Mouse (Mus musculus) left cerebral cortex, postnatal 14 days (tissue): Measurements from ENCODE around the gene Pla2g2e. TPM values are rescaled to one million over a fixed set of nuclear protein-coding genes. Genes with fewer than 3 reads are reported as not detected.
"Not testable (repeated sequence)": the region's sequence is repeated elsewhere in the genome, so short reads cannot be mapped to it uniquely, and the experiment has no call there.

ENCODE experiments used
- DNase-seq, 2 experiments: peaks; one replicate each; pipeline ENCODE4 v3.0.0; 2021 to 2022; ENCODE audit warnings: low spot score in 2 of 2, mixed read lengths in 1 of 2
- intact Hi-C: fragments of 180-260 bp; cut with DNase I; formaldehyde crosslinking; loops from one replicate; pipeline ENCODE4 v1.15.1; 2025
- total RNA-seq, 2 experiments: library from RNA; stranded (reverse); gene quantifications; 2 replicates each; pipeline ENCODE4 v1.2.3; 2021

Gene Pla2g2e
- total RNA-seq, 2 experiments from 2014 or later: not detected

DNA sequence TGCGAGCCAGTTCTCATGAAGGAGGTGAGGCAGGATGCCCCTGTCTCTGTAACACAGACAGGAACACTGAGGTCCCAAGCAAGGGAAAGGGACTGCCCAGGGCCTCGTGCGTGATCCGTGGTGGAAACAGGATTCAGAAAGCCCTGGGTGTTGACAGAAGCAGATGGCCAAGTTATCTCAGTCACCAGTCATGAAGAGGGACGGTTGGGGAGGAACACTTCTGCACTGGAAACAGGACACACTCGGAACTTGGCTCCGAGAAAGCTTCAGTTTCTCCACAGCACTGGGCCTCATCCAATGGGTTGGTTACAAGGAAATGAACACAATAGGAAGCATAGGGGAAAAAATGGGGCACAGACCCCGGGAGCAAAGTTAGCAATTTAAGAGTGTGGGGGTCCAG lies 1.0 kb downstream of the Pla2g2e start:
- no peak for DNase-seq
- intact Hi-C loops: no loop called here

DNA sequence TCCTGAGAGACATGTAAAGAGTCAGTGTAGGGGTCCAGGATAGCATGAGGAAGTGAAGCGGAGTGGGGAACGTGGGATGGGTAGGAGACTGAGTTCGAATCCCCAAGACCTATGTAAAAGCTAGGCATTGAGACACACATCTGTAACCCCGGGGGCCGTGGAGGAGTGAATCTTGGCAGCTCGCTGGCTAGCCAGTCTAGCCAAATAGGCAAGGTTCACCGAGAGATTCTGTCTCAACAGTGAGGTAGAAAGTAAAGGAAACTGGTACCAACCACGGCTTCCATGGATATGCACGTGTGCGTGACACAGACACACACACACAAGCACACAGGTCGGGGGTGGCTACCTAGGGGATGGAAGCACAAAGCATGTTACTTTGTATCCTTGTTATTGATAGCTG lies 2.1 kb downstream of the Pla2g2e start:
- no peak for DNase-seq
- intact Hi-C loops: no loop called here

DNA sequence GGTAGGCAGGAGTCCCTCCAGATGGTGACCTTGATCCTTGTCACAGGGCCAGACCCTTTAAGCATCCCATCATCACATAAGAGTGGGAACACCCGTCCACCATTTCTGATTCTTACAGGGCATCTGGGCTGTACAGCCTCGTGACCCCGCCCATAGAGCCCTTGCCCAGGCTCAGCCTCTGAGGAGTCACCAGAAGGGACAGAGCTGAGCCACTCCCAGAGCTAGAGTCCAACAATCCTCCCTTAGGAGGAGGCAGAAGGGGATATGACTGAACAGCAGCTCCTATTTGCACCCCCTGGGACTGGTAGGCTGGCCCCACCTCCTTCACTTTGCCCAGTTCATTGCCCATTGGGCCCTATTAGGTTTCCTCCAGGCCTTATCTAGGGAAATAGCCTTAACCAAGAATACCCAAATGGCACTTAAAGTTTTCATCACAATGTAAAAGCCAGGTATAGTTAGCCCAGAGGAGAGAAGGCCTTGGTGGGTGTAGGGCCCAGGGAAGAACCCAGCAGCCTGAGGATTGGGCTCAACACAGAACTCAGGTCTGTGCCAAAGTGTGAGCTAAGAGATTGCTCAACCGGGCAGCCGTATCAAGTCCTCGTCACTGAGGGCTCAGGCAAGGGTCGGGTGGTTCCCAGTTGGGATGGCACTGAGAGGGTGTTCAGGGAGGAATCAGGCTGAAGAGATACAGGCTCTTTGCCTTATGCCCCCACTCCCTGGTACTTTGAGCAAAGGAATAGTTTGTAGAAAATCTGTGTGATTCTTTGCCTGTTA lies 3.3 kb downstream of the Pla2g2e start:
- no peak for DNase-seq
- intact Hi-C loops: no loop called here

DNA sequence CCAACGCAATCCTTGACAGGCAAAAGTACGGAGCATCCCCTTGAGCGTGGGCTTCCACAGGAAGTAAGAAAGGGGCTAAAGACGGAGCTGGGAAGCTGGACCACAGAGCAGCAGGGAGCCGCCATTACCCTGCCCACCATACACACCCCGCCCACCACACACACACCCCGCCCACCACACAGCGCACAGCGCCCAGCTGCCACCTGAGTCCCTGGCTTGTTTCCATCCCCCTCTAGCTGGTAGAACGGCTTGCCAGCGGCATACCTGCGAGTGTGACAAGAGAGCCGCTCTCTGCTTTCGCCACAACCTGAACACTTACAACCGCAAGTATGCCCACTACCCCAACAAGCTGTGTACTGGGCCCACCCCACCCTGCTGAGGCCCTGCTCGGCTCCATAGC lies 4.4 kb downstream of the Pla2g2e start:
- intact Hi-C loops: no loop called here
- peak in 1 of 2 experiments; percentile 49 for DNase-seq

GRCm38 (mm10) chr4:138884261-138884660 lies 6.5 kb downstream of the Pla2g2e start:
- intact Hi-C loops: loop anchor here (1.0 kb wide), 1 partner anchor 18 kb away; no protein-coding TSS in a partner anchor
- DNase-seq: peak; percentile 93 to 94

- intact Hi-C loops: no loop called here
- DNase-seq: no peak
Observed at GRCm38 (mm10) chr4:138889165-138889564, 11.4 kb downstream of the Pla2g2e start.

GRCm38 (mm10) chr4:138889635-138890034 lies 11.9 kb downstream of the Pla2g2e start:
- intact Hi-C loops: no loop called here
- no peak for DNase-seq

DNA sequence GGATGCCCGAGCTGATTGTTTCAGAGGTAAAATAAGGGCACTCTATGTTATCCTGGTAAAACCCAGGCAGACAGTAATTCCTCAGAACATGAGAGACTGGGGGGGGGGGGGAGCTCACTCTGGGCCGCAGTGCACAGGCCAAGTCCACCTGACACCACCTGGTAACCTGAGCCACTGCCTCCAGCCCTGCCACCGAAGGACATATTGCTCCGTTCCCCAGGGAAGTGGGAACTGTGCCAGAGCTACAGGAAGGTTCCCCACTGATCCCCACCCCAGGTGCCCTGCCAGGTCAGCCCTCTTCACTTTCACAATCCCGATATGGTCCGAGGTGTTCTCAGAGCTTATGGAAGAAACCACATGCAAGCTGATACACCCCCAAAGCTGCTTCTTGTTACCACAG lies 14.9 kb downstream of the Pla2g2e start:
- intact Hi-C loops: no loop called here

DNA sequence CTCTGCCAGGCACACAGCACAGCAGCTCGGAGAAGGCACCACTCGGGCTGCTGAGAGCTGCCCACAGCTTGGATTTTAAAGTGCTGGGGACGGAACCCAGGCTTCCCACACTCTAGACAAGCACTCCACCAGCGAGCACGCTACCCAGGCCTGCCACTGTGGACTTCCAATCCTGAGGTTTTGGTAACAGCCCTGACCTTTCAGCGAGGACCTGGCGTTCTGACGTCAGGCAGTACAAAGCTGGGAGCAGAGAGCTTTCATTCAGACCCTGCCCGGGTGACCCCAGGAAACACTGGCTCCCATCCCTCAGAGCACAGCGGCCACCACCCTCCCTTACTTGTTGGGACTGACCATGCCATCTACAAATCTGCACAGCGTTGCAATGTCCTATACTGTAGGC lies 16.0 kb downstream of the Pla2g2e start:
- intact Hi-C loops, DNase-seq: not testable (repeated sequence)

More for the DNA sequence above, 14.9 kb downstream of the Pla2g2e start:
- no peak for DNase-seq

DNA sequence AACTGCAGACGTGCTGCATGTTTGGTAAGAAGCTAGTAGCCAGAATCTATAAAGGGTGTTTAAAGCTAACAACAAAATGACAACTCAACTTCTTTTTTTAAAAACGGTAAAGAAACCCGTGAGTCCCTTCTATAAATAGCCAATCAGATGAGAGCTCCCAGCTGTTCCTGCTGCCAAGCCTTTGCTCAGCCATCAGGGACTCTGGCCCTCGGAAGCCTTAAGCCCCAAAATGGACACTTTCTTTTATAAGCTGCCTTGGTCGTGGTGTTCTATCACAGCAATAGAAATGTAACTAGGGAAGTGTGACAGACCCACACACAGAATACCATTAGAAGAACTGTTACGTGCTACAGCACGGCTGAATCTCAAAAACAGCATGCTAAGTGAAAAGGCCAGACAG lies 21.6 kb downstream of the Pla2g2e start:
- DNase-seq: peak in 1 of 2 experiments; percentile 58
- intact Hi-C loops: no loop called here

- DNase-seq: no peak
- intact Hi-C loops: no loop called here
Observed at GRCm38 (mm10) chr4:138905624-138906337, 28.0 kb downstream of the Pla2g2e start.

DNA sequence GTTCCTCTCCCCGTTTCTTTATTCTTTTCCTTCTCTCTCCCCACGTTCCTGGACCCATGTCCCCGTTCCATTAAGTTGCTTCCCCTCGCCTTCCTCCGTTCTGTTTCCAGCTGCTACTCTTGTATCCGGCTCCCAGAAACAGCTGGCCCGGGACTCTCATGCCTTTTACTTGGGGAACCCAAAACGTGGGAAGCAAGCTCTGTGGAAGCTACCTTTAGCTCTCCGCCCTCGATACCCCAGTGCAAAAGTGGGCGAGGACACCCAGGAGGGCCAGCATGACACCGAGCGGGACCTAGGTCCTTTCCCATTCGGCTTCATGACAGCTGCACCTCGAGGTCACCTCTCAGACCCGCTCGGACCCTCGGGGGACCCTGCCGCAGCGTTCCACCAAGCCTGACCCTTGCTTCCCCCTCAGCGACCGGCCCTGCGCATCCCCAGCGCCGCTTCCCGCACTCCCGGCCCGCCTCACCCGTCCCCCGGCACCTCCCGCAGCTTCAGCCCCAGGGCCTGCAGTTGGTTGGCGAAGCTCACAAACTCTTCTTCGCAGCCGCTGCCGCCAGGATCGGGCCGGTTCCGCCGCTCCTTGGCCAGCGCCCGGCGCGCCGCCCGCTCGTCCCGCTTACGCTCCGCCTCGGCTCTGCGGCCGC lies 35.5 kb downstream of the Pla2g2e start:
- intact Hi-C loops: no loop called here
- DNase-seq: no peak

- DNase-seq: peak; percentile 95 to 97
- intact Hi-C loops: no loop called here
Observed at GRCm38 (mm10) chr4:138913797-138914196, 36.1 kb downstream of the Pla2g2e start, which contains the start of gene Otud3. Gene Otud3, minus strand, starts transcription at chr4:138913945.

DNA sequence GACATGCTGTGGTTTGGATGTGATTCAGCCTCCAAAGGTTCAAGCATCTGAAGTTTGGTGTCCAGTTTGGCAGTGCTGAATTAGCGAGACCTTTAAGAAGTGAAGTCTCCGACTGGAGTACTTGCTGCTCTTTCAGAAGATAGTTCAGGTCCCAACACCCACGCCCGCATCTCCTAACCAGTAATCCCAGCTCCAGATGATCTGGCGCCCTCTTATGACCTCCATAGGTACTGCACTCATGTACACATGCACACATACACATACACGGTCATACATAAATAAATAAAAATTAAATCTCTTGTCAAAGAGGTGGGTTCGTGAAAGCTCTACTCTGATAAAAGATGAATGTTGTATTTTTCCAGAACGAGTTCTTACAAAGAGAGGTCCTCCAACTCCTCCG lies 39.5 kb downstream of the Pla2g2e start:
- intact Hi-C loops: no loop called here
- no peak for DNase-seq

DNA sequence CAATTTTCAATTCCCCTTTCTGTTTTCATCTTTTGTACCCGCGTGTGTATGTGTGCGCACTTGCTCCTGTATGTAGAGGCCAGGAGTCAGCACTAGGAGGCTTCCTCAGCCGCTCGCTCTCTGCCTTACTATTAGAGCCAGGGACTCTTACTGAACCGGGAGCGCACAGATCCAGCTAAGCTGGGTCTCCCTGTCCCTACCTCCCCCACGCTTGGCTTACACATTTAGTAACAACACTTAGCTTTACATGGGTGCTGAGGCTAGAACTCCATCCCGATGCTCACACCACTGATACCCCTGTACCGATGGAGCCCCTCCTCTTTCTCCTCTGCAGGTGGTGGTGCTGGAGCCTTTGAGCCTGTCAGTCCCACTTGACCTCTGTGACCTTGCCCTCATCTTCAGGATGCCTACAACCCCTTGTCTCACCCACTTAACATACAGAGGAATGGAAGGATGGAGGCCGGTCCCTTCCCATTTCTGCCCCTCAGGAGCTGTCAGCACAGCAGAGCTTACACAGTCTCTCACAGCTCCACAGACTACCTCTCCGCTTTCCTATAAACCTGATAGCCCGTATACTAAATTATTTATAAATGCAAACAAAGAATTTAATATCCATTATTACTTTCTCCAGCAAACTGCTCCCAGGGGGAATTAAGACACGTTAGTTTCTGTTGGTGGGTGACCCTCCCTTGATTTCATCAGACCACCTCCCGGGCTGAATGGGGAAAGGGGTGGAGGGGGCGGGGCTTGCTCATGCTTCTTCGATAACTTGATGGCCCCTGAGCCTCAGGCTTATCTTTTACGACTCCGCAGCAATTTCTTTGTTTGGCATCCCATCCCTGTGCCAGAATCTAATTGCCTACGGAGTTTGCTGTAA lies 43.8 kb downstream of the Pla2g2e start:
- intact Hi-C loops: loop anchor here (2.0 to 10.0 kb wide), 3 partner anchors 81 to 413 kb away; no protein-coding TSS in a partner anchor
- DNase-seq: no peak

- DNase-seq: peak; percentile 98 to 99
- intact Hi-C loops: loop anchor here (2.0 to 10.0 kb wide), 3 partner anchors 80 to 413 kb away; no protein-coding TSS in a partner anchor
Observed at GRCm38 (mm10) chr4:138922131-138922459, 44.4 kb downstream of the Pla2g2e start.

GRCm38 (mm10) chr4:138925561-138925960 lies 47.8 kb downstream of the Pla2g2e start:
- intact Hi-C loops: loop anchor here (10.0 kb wide), 1 partner anchor 409 kb away; no protein-coding TSS in a partner anchor
- DNase-seq: no peak
